Mouse (Mus musculus) MN1 (cell line): ENCODE measurements around the gene Alyref.

Experiments
- DNase-seq: peaks from one replicate; pipeline ENCODE4 v3.0.0-alpha.2; 2016; ENCODE audit warnings: low spot score

Alyref gene

GRCm38 (mm10) chr11:120626785-120627467 is 28.8 kb upstream of the Alyref start:
- DNase-seq, result peak; percentile 33

GRCm38 (mm10) chr11:120625152-120625775 is 27.1 kb upstream of the Alyref start, which contains the start of gene Sirt7:
Gene Sirt7 (minus strand): TSS chr11:120625240.
- no peak for DNase-seq

DNA sequence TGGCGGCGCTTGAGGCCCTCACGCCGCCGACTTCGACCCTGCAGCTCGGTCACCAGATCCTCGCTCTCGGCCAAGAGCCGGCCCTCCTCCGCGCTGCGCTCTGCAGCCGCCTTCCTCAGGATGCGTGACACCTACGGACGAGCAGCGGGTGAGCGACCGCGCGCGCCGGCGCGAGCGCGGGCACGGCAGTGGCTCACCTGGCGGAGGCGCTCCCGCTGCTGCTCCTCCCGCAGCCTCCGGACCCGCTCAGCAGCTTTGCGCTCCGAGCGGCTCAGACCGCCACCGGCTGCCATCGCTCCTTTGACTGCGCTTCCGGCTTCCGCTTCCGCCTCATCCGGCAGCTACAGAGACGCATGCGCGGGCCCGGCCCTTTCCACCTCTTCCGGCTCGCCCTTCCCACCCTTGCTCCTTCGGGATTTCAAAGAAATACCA is 26.5 kb upstream of the Alyref start:
- peak; percentile 89 for DNase-seq

DNA sequence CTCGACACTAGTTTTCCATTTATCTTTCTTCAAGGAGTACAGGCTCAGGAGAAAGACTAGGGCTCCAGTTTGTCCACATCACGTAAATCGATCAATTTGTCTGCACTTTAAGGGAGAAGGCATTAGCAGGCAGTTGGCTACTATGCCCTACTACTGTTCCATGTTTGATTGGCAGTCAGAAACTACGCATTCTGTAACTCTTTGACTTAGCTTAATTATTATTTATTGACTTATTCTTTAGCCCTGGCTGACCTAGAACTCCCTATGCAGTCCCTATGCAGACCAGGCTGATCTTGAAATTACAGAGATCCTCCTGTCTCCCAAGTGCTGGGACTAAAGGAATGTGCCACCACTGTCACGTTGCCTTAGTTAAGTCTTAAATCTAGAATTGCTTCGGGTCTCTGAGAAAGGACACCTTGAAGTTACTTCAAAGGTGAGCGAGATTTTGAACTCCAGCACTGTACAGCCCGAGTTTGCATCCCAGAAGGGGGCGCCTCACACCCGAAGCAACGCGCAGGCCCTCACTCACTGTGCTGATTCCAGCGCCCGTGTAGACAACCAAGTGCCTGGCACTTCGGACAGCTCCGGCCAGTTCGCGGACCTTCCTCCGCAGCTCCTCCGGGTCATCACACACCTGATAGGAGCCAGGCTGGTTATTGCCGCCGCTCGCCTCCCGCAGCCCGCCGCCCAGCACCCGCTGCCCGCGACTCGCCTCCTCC is 26.0 kb upstream of the Alyref start:
- DNase-seq, result peak; percentile 77

DNA sequence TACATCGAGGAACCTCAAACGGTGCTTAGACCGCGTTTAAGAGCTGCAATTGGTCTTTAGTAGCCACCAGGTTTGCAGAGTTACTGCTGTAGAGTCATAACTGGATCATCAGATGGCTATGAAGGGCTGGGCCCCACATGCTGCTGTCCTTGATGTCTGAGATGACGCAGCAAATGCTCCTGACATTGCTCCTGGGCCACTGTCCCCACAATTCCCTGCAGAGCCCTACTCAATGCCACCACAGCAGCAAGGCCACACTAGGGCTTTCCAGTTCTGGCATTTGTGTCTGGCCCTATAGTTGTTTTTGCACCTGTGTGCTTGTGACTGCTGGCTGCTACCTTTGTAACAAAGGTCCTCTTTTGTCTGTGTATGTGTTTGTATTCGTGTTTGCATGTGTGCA is 24.6 kb upstream of the Alyref start:
- no peak for DNase-seq

DNA sequence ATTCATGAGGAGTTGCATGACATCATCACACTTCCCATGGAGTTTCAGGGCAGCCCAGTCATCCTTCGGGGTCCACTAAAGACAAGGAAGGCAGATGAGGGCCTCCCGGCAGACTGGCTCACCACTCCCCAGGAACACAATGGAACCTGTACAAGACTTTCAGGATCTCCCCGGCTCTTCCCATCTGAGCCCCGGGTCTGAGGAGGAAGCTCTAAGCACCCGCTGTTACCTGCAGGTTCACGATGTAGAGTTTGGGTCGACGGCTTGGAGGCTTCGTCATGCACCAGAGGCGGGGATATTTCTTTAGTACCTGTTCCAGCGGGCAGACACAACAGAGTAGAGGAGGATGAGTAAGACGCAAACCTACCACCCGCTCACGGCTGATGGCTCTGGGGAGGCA is 22.0 kb upstream of the Alyref start:
- DNase-seq, result no peak

GRCm38 (mm10) chr11:120618619-120619535 is 20.7 kb upstream of the Alyref start:
- no peak for DNase-seq

GRCm38 (mm10) chr11:120617519-120618112 is 19.5 kb upstream of the Alyref start, which contains the start of gene Pcyt2:
Gene Pcyt2 (minus strand): TSS chr11:120617936.
- peak; percentile 94 for DNase-seq

DNA sequence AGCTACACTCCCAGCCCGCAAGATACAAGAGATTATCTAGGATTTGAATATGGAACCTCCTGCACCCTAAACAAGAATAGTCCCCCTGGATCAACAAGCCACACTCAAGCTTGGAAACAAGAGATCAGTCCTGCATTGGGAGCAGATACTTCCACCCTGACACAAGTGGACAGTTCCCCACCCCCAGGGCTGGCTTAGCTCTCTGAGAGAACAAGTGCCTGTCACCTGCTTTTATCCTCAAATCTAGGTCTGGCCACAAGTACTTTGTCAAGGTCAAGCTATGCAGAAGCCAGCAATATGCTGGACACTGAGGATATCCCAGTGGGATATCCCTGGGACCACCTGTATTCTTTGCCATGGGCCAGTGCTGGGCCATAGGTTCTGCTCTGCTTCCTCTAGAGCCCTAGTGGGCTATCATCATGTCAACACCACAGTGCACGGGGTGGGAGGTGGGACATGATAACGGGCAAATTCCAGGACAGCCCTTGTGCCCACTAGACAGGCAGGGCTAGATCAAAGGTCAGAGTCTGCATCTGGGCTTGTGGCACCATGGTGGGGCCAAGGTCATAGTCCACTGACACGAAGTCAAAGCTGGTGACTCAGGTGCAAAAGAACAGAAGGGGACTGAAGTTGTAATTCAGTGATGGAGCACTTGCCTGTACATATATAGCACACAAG is 18.6 kb upstream of the Alyref start:
- DNase-seq, result no peak

DNA sequence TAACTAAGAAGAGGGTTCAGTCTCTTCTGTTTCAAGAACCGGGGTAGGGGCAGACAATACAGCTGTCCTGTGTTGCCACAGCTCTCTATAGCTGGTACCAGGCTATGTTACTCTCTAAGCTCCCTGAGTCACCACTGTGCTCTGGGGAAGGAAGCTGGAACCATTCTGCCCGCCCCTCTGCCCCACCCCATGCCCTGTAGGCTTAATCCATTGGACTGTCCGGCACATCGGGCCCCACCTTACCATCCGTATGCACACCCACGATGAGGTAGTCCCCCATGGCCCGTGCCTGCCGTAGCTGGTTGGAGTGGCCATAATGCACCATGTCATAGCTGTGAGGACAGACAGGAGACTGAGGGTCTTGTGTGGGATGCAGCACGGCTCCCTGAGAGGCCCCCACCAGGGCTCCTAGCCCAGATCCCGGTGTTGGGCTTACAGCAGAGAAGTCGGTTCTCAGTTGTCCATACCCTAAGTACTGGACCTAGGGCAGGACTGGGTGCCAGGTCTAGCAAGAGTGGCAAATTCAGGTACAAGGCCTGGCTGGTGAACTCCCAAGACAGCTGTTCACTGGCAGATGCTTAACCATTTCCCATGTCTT is 17.5 kb upstream of the Alyref start:
- DNase-seq, result peak; percentile 48

- DNase-seq, result no peak
Measured at GRCm38 (mm10) chr11:120615167-120615566, 17.0 kb upstream of the Alyref start.

- DNase-seq, result no peak
Measured at GRCm38 (mm10) chr11:120613976-120614375, 15.8 kb upstream of the Alyref start.

GRCm38 (mm10) chr11:120613481-120613972 is 15.4 kb upstream of the Alyref start:
- DNase-seq, result no peak

- peak; percentile 68 for DNase-seq
Measured at GRCm38 (mm10) chr11:120612763-120613162, 14.6 kb upstream of the Alyref start.

GRCm38 (mm10) chr11:120610477-120611046 is 12.4 kb upstream of the Alyref start:
- DNase-seq, result no peak

DNA sequence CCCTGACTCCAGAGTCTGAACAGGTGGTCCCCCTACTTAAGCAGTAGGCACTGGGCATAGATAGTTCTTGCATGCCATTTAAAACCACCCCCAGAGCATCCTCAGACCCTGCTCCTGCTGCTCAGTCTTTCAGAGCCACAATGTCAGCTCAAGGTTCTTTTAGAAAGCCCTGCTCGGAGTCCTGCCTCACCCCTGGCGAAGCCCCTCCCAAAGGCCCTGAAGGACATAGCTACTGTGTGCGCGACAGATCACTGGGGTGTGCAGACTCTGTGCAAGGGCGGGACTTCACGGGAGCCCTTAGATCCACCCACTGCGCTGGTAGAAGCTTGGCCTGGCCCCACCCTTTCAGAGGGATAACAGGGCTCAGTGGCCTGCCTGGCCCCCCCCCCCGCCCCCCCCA is 11.1 kb upstream of the Alyref start:
- no peak for DNase-seq

GRCm38 (mm10) chr11:120608241-120609034 is 10.3 kb upstream of the Alyref start, which contains the start of gene Npb:
Gene Npb (plus strand): TSS chr11:120608477.
- DNase-seq, result no peak

DNA sequence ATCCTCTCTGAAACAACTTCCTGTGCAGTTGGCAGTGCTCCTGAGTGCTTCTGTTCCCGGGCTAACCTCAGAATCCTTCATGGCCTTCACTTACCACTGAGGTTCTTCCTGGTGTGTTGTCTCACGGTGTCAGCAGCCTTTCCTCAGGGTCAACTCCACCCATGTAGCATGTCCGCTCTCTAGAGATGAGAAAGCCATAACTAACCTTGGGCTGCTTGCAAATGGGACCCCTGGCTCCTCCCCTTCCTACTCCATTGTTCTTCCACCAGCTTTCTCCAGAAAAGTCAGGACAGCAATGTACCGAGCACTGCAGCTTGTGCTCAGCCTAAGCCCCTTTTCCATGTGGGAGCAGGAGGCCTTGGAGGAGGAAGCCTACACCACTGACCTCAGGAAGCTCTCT is 8.6 kb upstream of the Alyref start:
- DNase-seq, result no peak

GRCm38 (mm10) chr11:120605667-120606066 is 7.5 kb upstream of the Alyref start:
- no peak for DNase-seq
